Mouse (Mus musculus) bone marrow, adult 2 months (tissue): ENCODE data around the gene Glrx.

Experiments
- CTCF ChIP-seq: fragments of 200-500 bp; IDR thresholded peaks from 2 replicates; pipeline ENCODE4 v1.5.1; 2011; ENCODE audit warnings: low read length, control low read depth; ENCODE audit not compliant: control insufficient read depth, insufficient read depth
- POLR2A ChIP-seq: fragments of 200-500 bp; IDR thresholded peaks from 2 replicates; pipeline ENCODE4 v1.6.1; 2011; ENCODE audit warnings: low read depth, mild to moderate bottlenecking, control low read depth, low read length, borderline replicate concordance; ENCODE audit not compliant: control insufficient read depth

DNA sequence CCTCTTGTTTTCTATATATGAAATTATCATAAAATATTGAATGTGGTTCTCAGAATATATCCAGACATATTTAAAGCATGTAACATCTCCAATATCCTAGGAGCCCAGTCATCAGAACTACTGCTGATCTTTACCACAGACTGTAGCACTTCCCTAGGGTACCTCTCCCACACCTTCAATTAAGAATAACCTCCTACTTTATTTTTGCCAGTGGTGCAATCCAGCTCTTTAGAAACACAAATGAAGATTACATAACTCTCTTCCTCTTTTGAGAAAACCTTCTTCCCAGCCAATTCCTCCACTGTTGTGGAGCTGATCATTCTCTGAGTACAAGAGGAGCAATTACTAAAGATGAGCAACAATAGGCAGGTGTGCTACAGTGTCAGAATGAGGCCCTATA lies 19.8 kb upstream of the Glrx start:
- TF ChIP-seq POLR2A (no peak), CTCF (no peak)
